33 mouse cellular contexts compared by ENCODE assay signal in the genomic region with DNA sequence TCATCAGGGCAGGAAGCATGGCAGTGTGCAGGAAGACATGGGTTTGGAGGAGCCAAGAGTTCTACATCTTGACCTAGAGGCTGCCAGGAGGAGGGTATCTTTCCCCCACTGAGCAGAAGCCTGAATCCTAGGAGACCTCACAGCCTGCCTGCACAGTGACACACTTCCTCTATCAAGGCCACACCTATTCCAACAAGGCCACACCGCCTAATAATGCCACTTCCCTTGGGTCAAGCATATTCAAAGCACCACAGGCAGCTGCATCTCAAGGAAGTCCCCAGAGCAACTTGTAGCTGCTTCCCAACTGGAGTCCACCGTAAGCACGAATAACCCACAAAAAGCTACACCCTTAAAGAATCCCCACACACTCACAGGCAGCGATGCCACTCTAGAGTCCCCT.
"Had no signal": no experiment of that assay in that cellular context is flagged by ENCODE, and none has a peak within 500 bp of the region (broad histone marks: within the 10 kb centered on the region; RNA-seq: fewer than 3 reads in every experiment).

No protein-coding gene starts in this region.

- H3K9me3 ChIP-seq: heart, embryonic 13.5 days; heart, embryonic 15.5 days; hindbrain, embryonic 12.5 days; hindbrain, embryonic 13.5 days; hindbrain, embryonic 15.5 days; intestine, embryonic 15.5 days; kidney, embryonic 15.5 days had no signal

- H3K9ac ChIP-seq: heart, embryonic 12.5 days; heart, embryonic 13.5 days; heart, embryonic 15.5 days; hindbrain, embryonic 12.5 days; hindbrain, embryonic 13.5 days; hindbrain, embryonic 14.5 days; hindbrain, embryonic 15.5 days; intestine, embryonic 15.5 days; kidney, embryonic 15.5 days had no signal

- ATAC-seq: inflammation-experienced regulatory T-cells, adult 6 months; intestine, embryonic 15.5 days; intestine, embryonic 16.5 days; intestine, postnatal 0 days had no signal

- H3K4me3 ChIP-seq: heart, embryonic 12.5 days; heart, embryonic 13.5 days; heart, embryonic 15.5 days; hindbrain, embryonic 10.5 days; hindbrain, embryonic 12.5 days; hindbrain, embryonic 13.5 days; hindbrain, embryonic 15.5 days; intestine, embryonic 15.5 days; kidney, embryonic 15.5 days; layer of hippocampus, adult 2 months; left cerebral cortex, adult 2 months had no signal

- H3K4me2 ChIP-seq: heart, embryonic 12.5 days; heart, embryonic 13.5 days; heart, embryonic 15.5 days; hindbrain, embryonic 12.5 days; hindbrain, embryonic 13.5 days; hindbrain, embryonic 14.5 days; hindbrain, embryonic 15.5 days; intestine, embryonic 15.5 days; kidney, embryonic 15.5 days had no signal

- DNase-seq: heart, postnatal 10 days; heart, postnatal 14 days; heart, postnatal 36 days; heart, postnatal 4 days; kidney, adult 11 months; kidney, adult 18-20 months; kidney, adult 2 months; kidney, adult 8-10 months; kidney, adult 9 months; kidney, postnatal 10 days; kidney, postnatal 14 days; kidney, postnatal 25 days; kidney, postnatal 36 days; kidney, postnatal 4 days; layer of hippocampus, adult 9-11 months; layer of hippocampus, postnatal 36 days had no signal

- H3K4me1 ChIP-seq: intestine, embryonic 15.5 days had no signal

- H3K27ac ChIP-seq: heart, embryonic 13.5 days; heart, embryonic 15.5 days; hindbrain, embryonic 10.5 days; hindbrain, embryonic 12.5 days; hindbrain, embryonic 15.5 days; hindbrain, postnatal 0 days; intestine, embryonic 15.5 days; kidney, embryonic 15.5 days; kidney, postnatal 0 days; layer of hippocampus, adult 2 months; left cerebral cortex, adult 2 months had no signal

- H3K36me3 ChIP-seq: heart, embryonic 13.5 days; heart, embryonic 15.5 days; hindbrain, embryonic 12.5 days; hindbrain, embryonic 15.5 days; intestine, embryonic 15.5 days; kidney, embryonic 15.5 days had no signal

- H3K27me3 ChIP-seq: heart, embryonic 12.5 days; heart, embryonic 13.5 days; heart, embryonic 15.5 days; hindbrain, embryonic 12.5 days; hindbrain, embryonic 13.5 days; hindbrain, embryonic 15.5 days; intestine, embryonic 15.5 days; kidney, embryonic 15.5 days had no signal
